Mouse (Mus musculus) neural tube, embryonic 14.5 days (tissue): ENCODE data around the gene Cacna1d. TPM values are rescaled to one million over a fixed set of nuclear protein-coding genes. Genes with fewer than 3 reads are reported as not detected.

Experiments
- ATAC-seq: fragments of 200-750 bp; cut with Nextera tagmentation; 2 replicates; pipeline ENCODE4 v1.8.0; 2017; ENCODE audit warnings: low read depth, mild to moderate bottlenecking, moderate TSS enrichment, moderate library complexity
- H3K27ac ChIP-seq: fragments of 300-500 bp; sonication (generic); 2 replicates; pipeline ENCODE4 v1.5.1; 2014; ENCODE audit warnings: low read depth, mild to moderate bottlenecking, control low read depth, low read length, moderate library complexity, mixed read lengths
- H3K27me3 ChIP-seq: fragments of 300-500 bp; sonication (generic); 2 replicates; pipeline ENCODE4 v1.6.1; 2014; ENCODE audit warnings: low read length; ENCODE audit not compliant: control insufficient read depth, insufficient read depth
- H3K36me3 ChIP-seq: fragments of 300-500 bp; sonication (generic); 2 replicates; pipeline ENCODE4 v1.6.1; 2014; ENCODE audit warnings: low read length, mixed read lengths; ENCODE audit not compliant: control insufficient read depth, insufficient read depth
- H3K4me1 ChIP-seq: fragments of 300-500 bp; sonication (generic); 2 replicates; pipeline ENCODE4 v1.6.1; 2014; ENCODE audit warnings: low read length; ENCODE audit not compliant: control insufficient read depth, insufficient read depth
- H3K4me2 ChIP-seq: fragments of 300-500 bp; sonication (generic); 2 replicates; pipeline ENCODE4 v1.6.1; 2014; ENCODE audit warnings: mild to moderate bottlenecking, low read depth, low read length, control low read depth
- H3K4me3 ChIP-seq: fragments of 300-500 bp; sonication (generic); 2 replicates; pipeline ENCODE4 v1.5.1; 2014; ENCODE audit warnings: low read depth, low read length, control low read depth, mixed read lengths
- H3K9ac ChIP-seq: fragments of 300-500 bp; sonication (generic); replicated peaks from 2 replicates; pipeline ENCODE4 v1.6.1; 2014; ENCODE audit warnings: low read depth, mild to moderate bottlenecking, control low read depth, low read length, mixed read lengths
- H3K9me3 ChIP-seq: fragments of 300-500 bp; sonication (generic); 2 replicates; pipeline ENCODE4 v1.6.1; 2016; ENCODE audit warnings: low read length; ENCODE audit not compliant: control insufficient read depth
- whole genome bisulfite sequencing: fragments of 180-500 bp; shearing (Covaris S2); extraction: QIAGEN DNeasy Blood & Tissue Kit; methylation state at CpG from one replicate; pipeline ENCODE4 v1.1.7; 2014; 5-methylcytosine and 5-hydroxymethylcytosine counted together
- polyA plus RNA-seq: library from polyadenylated mRNA; unstranded; fragments of >200 nt; fragmentation: Nextera tagmentation; extraction: Ambion mirVana; gene quantifications from 2 replicates; pipeline ENCODE4 v1.2.1, GENCODE M21; 2014

Gene Cacna1d
- polyA plus RNA-seq, 1 experiment from 2014 or later: 23.9 TPM

- H3K36me3 ChIP-seq: no peaks in the 10 kb centered on the region
- no peaks in the 10 kb centered on the region for H3K27me3 ChIP-seq
- H3K27ac ChIP-seq: no peak overlapping the region
- WGBS: 82% methylated on average over 7 of the region's 7 CpGs
- H3K4me3 ChIP-seq: no peak overlapping the region
- no peak overlapping the region for H3K9ac ChIP-seq
- ATAC-seq: no peak
- no peak overlapping the region for H3K4me2 ChIP-seq
- H3K9me3 ChIP-seq: no peaks in the 10 kb centered on the region
- H3K4me1 ChIP-seq: peaks cover 5% of the 10 kb centered on the region; the same call in 1 of the 2 replicates
These were observed 436.3 kb downstream of the Cacna1d start for GRCm38 (mm10) chr14:30054922-30055321.

GRCm38 (mm10) chr14:30050280-30050679 is 441.0 kb downstream of the Cacna1d start:
- Histone ChIP-seq H3K27ac (no peak overlapping the region), H3K27me3 (no peaks in the 10 kb centered on the region), H3K9me3 (no peaks in the 10 kb centered on the region), H3K4me2 (no peak overlapping the region), H3K9ac (no peak overlapping the region), H3K4me3 (no peak overlapping the region), H3K4me1 (no peaks in the 10 kb centered on the region), H3K36me3 (no peaks in the 10 kb centered on the region)
- WGBS: 94% methylated on average over 8 of the region's 8 CpGs
- ATAC-seq: no peak

GRCm38 (mm10) chr14:30048049-30048448 is 443.2 kb downstream of the Cacna1d start:
- WGBS: 92% methylated on average over 3 of the region's 3 CpGs
- no peak for ATAC-seq
- H3K9ac ChIP-seq: no peak overlapping the region
- no peak overlapping the region for H3K27ac ChIP-seq
- H3K4me3 ChIP-seq: no peak overlapping the region
- H3K36me3 ChIP-seq: no peaks in the 10 kb centered on the region
- no peaks in the 10 kb centered on the region for H3K9me3 ChIP-seq
- H3K4me1 ChIP-seq: no peaks in the 10 kb centered on the region
- no peak overlapping the region for H3K4me2 ChIP-seq
- H3K27me3 ChIP-seq: no peaks in the 10 kb centered on the region

GRCm38 (mm10) chr14:30046976-30047375 is 444.3 kb downstream of the Cacna1d start:
- no peak overlapping the region for H3K4me2 ChIP-seq
- H3K4me3 ChIP-seq: no peak overlapping the region
- no peaks in the 10 kb centered on the region for H3K36me3 ChIP-seq
- 85% methylated on average over 4 of the region's 4 CpGs for WGBS
- H3K27me3 ChIP-seq: no peaks in the 10 kb centered on the region
- no peaks in the 10 kb centered on the region for H3K9me3 ChIP-seq
- H3K27ac ChIP-seq: no peak overlapping the region
- H3K4me1 ChIP-seq: no peaks in the 10 kb centered on the region
- ATAC-seq: no peak
- no peak overlapping the region for H3K9ac ChIP-seq

- Histone ChIP-seq H3K27me3 (no peaks in the 10 kb centered on the region), H3K9ac (no peak overlapping the region), H3K27ac (no peak overlapping the region), H3K9me3 (no peaks in the 10 kb centered on the region), H3K4me2 (no peak overlapping the region), H3K4me1 (no peaks in the 10 kb centered on the region), H3K4me3 (no peak overlapping the region), H3K36me3 (no peaks in the 10 kb centered on the region)
- ATAC-seq: no peak
- 87% methylated on average over 8 of the region's 8 CpGs for WGBS
These were observed 445.5 kb downstream of the Cacna1d start for GRCm38 (mm10) chr14:30045704-30046220.

- H3K4me1 ChIP-seq: no peaks in the 10 kb centered on the region
- no peak overlapping the region for H3K27ac ChIP-seq
- H3K4me2 ChIP-seq: no peak overlapping the region
- no peaks in the 10 kb centered on the region for H3K36me3 ChIP-seq
- ATAC-seq: no peak
- H3K27me3 ChIP-seq: no peaks in the 10 kb centered on the region
- WGBS: 86% methylated on average over 10 of the region's 10 CpGs
- H3K4me3 ChIP-seq: no peak overlapping the region
- H3K9ac ChIP-seq: no peak overlapping the region
- H3K9me3 ChIP-seq: no peaks in the 10 kb centered on the region
These were observed 446.0 kb downstream of the Cacna1d start for GRCm38 (mm10) chr14:30045239-30045638.

GRCm38 (mm10) chr14:30043356-30043940 is 447.8 kb downstream of the Cacna1d start:
- H3K9ac ChIP-seq: no peak overlapping the region
- H3K36me3 ChIP-seq: no peaks in the 10 kb centered on the region
- no peaks in the 10 kb centered on the region for H3K4me1 ChIP-seq
- H3K27ac ChIP-seq: no peak overlapping the region
- no peaks in the 10 kb centered on the region for H3K9me3 ChIP-seq
- no peak for ATAC-seq
- no peak overlapping the region for H3K4me3 ChIP-seq
- H3K4me2 ChIP-seq: no peak overlapping the region
- no peaks in the 10 kb centered on the region for H3K27me3 ChIP-seq
- 89% methylated on average over 7 of the region's 7 CpGs for WGBS

GRCm38 (mm10) chr14:30041836-30042235 is 449.4 kb downstream of the Cacna1d start:
- Histone ChIP-seq H3K9ac (no peak overlapping the region), H3K27me3 (no peaks in the 10 kb centered on the region), H3K36me3 (no peaks in the 10 kb centered on the region), H3K4me2 (no peak overlapping the region), H3K27ac (no peak overlapping the region), H3K4me3 (no peak overlapping the region), H3K4me1 (no peaks in the 10 kb centered on the region), H3K9me3 (no peaks in the 10 kb centered on the region)
- 81% methylated on average over 9 of the region's 9 CpGs for WGBS
- ATAC-seq: no peak

- 90% methylated on average over 4 of the region's 4 CpGs for WGBS
- H3K36me3 ChIP-seq: no peaks in the 10 kb centered on the region
- ATAC-seq: no peak
These were observed 451.8 kb downstream of the Cacna1d start for GRCm38 (mm10) chr14:30039413-30039812.

More at GRCm38 (mm10) chr14:30039413-30039812, 451.8 kb downstream of the Cacna1d start:
- H3K9me3 ChIP-seq: no peaks in the 10 kb centered on the region
- no peak overlapping the region for H3K9ac ChIP-seq
- no peak overlapping the region for H3K4me3 ChIP-seq
- no peaks in the 10 kb centered on the region for H3K4me1 ChIP-seq
- H3K4me2 ChIP-seq: no peak overlapping the region
- no peaks in the 10 kb centered on the region for H3K27me3 ChIP-seq
- no peak overlapping the region for H3K27ac ChIP-seq
